Mouse (Mus musculus) kidney, embryonic 14.5 days (tissue): ENCODE data around the gene Insig2. TPM values are rescaled to one million over a fixed set of nuclear protein-coding genes. Genes with fewer than 3 reads are reported as not detected.

ENCODE experiments used
- ATAC-seq: fragments of 200-750 bp; cut with Nextera tagmentation; 2 replicates; pipeline ENCODE4 v1.8.0; 2017; ENCODE audit warnings: moderate number of reproducible peaks, mild to moderate bottlenecking, moderate TSS enrichment, moderate library complexity; ENCODE audit not compliant: low FRiP score, low TSS enrichment
- H3K27ac ChIP-seq: fragments of 300-500 bp; sonication (generic); 2 replicates; pipeline ENCODE4 v1.5.1; 2014; ENCODE audit warnings: low read depth, mild to moderate bottlenecking, low read length, moderate library complexity, mixed read lengths
- H3K27me3 ChIP-seq: fragments of 300-500 bp; sonication (generic); 2 replicates; pipeline ENCODE4 v1.6.1; 2014; ENCODE audit warnings: mild to moderate bottlenecking, low read length; ENCODE audit not compliant: control insufficient read depth, insufficient read depth
- H3K36me3 ChIP-seq: fragments of 300-500 bp; sonication (generic); 2 replicates; pipeline ENCODE4 v1.6.1; 2014; ENCODE audit warnings: low read length, mixed read lengths; ENCODE audit not compliant: control insufficient read depth, insufficient read depth
- H3K4me1 ChIP-seq: fragments of 300-500 bp; sonication (generic); 2 replicates; pipeline ENCODE4 v1.6.1; 2014; ENCODE audit warnings: low read length, mixed read lengths; ENCODE audit not compliant: control insufficient read depth, insufficient read depth
- H3K4me2 ChIP-seq: fragments of 300-500 bp; sonication (generic); replicated peaks from 2 replicates; pipeline ENCODE4 v1.6.1; 2014; ENCODE audit warnings: low read depth, mild to moderate bottlenecking, low read length
- H3K4me3 ChIP-seq: fragments of 300-500 bp; sonication (generic); 2 replicates; pipeline ENCODE4 v1.5.1; 2014; ENCODE audit warnings: mild to moderate bottlenecking, low read length
- H3K9ac ChIP-seq: fragments of 300-500 bp; sonication (generic); 2 replicates; pipeline ENCODE4 v1.6.1; 2014; ENCODE audit warnings: low read depth, mild to moderate bottlenecking, low read length, moderate library complexity
- H3K9me3 ChIP-seq: fragments of 300-500 bp; sonication (generic); 2 replicates; pipeline ENCODE4 v1.6.1; 2016; ENCODE audit warnings: low read length; ENCODE audit not compliant: control insufficient read depth
- WGBS: fragments of 180-500 bp; shearing (Covaris S2); extraction: QIAGEN DNeasy Blood & Tissue Kit; methylation state at CpG from one replicate; pipeline ENCODE4 v1.1.7; 2014; 5-methylcytosine and 5-hydroxymethylcytosine counted together
- polyA plus RNA-seq: library from polyadenylated mRNA; unstranded; fragments of >200 nt; fragmentation: Nextera tagmentation; extraction: Ambion mirVana; gene quantifications from 2 replicates; pipeline ENCODE4 v1.2.1, GENCODE M21; 2014

Gene Insig2
- polyA plus RNA-seq, 1 experiment from 2014 or later: 23.3 TPM

GRCm38 (mm10) chr1:121275961-121276506, 56.4 kb downstream of the Insig2 start:
- no peaks in the 10 kb centered on the region for H3K4me1 ChIP-seq
- H3K27me3 ChIP-seq: no peaks in the 10 kb centered on the region
- H3K36me3 ChIP-seq: no peaks in the 10 kb centered on the region
- H3K4me3 ChIP-seq: no peak overlapping the region
- WGBS: 30% methylated on average over 3 of the region's 3 CpGs
- H3K9me3 ChIP-seq: no peaks in the 10 kb centered on the region
- no peak overlapping the region for H3K9ac ChIP-seq
- no peak overlapping the region for H3K27ac ChIP-seq
- no peak overlapping the region for H3K4me2 ChIP-seq
- ATAC-seq: no peak

DNA sequence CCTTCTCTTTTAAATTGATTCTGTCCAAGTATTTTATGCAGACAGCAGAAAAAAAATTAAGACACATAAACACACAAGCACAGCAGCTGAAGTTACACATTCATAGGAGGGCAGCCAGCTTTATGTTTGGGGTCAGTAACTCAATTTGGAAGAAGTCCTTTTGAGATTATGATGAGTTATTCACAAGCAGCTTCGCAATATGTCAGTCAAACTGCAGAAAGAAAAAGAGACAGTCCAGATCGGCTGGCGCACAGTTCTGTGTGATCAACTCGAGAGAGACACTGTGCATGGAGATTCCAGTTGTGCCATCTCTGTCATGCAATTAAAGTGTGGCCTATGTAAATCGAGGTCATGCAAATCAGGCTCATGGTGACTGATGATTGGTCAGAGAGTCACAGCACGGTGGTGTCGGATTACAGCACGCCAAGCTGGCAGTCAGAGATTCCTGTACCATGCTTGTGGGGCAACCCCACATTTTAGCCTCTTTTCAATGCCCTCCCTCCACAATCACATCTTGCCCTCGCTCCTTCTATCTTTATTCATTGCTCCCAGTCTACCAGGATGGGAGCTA, 72.1 kb downstream of the Insig2 start:
- H3K27me3 ChIP-seq: no peaks in the 10 kb centered on the region
- no peaks in the 10 kb centered on the region for H3K9me3 ChIP-seq
- WGBS: 61% methylated on average over 9 of the region's 9 CpGs
- H3K27ac ChIP-seq: no peak overlapping the region
- H3K4me2 ChIP-seq: no peak overlapping the region
- no peak overlapping the region for H3K4me3 ChIP-seq
- H3K4me1 ChIP-seq: no peaks in the 10 kb centered on the region
- H3K36me3 ChIP-seq: no peaks in the 10 kb centered on the region
- H3K9ac ChIP-seq: no peak overlapping the region
- no peak for ATAC-seq

Other genes with a start within 250 kb of the Insig2 start
- gene Ccdc93, start 98.5 kb upstream of the Insig2 start, polyA plus RNA-seq: 6.6 and 11.3 TPM in 2 replicates
- gene Htr5b, start 195.9 kb upstream of the Insig2 start, polyA plus RNA-seq: 0.97 and 1.4 TPM in 2 replicates
- gene Ddx18, start 235.4 kb upstream of the Insig2 start, polyA plus RNA-seq: 82.6 and 104 TPM in 2 replicates